Mouse (Mus musculus) spleen, postnatal 10 days (tissue): Measurements from ENCODE around the gene Olfr734.
A peak's percentile ranks its signal among the peaks of the same experiment; 100 is the strongest.

Experiments used
- DNase-seq, 2 experiments: peaks; one replicate each; pipeline ENCODE4 v3.0.0; 2021 to 2022; ENCODE audit warnings: low spot score in 2 of 2

Gene Olfr734

GRCm38 (mm10) chr14:50326661-50327060 lies at the start of gene Olfr734:
Gene Olfr734, minus strand, starts transcription at chr14:50326761.
- DNase-seq, result no peak

- DNase-seq, result no peak
Measured at GRCm38 (mm10) chr14:50363561-50363960, 37.0 kb upstream of the Olfr734 start.

- DNase-seq, result no peak
Measured at GRCm38 (mm10) chr14:50360480-50360879, 33.9 kb upstream of the Olfr734 start.

GRCm38 (mm10) chr14:50357593-50357992 lies 31.0 kb upstream of the Olfr734 start, which contains the start of gene Tlr11:
Gene Tlr11, plus strand, starts transcription at chr14:50357914.
- no peak for DNase-seq

GRCm38 (mm10) chr14:50356725-50357124 lies 30.2 kb upstream of the Olfr734 start:
- no peak for DNase-seq

GRCm38 (mm10) chr14:50352438-50352837 lies 25.9 kb upstream of the Olfr734 start:
- DNase-seq, result peak in 1 of 2 experiments; percentile 34

GRCm38 (mm10) chr14:50348796-50349195 lies 22.2 kb upstream of the Olfr734 start, which contains the start of gene Olfr735:
Gene Olfr735, minus strand, starts transcription at chr14:50348872.
- DNase-seq, result no peak

- DNase-seq, result no peak
Measured at GRCm38 (mm10) chr14:50301422-50301821, 25.1 kb downstream of the Olfr734 start, which contains the start of gene Olfr733. Gene Olfr733, minus strand, starts transcription at chr14:50301522.

GRCm38 (mm10) chr14:50284106-50284505 lies 42.5 kb downstream of the Olfr734 start, which contains the start of gene Olfr732:
Gene Olfr732, minus strand, starts transcription at chr14:50284206.
- DNase-seq, result no peak
